Mouse (Mus musculus) adrenal gland (tissue): Measurements from ENCODE around the gene Vash2.
"Not testable (repeated sequence)": the region's sequence is repeated elsewhere in the genome, so short reads cannot be mapped to it uniquely, and the experiment has no call there.

Experiments
- intact Hi-C: fragments of 180-260 bp; cut with DNase I; formaldehyde crosslinking; loops from one replicate; pipeline ENCODE4 v1.15.1; 2025

Vash2 gene

DNA sequence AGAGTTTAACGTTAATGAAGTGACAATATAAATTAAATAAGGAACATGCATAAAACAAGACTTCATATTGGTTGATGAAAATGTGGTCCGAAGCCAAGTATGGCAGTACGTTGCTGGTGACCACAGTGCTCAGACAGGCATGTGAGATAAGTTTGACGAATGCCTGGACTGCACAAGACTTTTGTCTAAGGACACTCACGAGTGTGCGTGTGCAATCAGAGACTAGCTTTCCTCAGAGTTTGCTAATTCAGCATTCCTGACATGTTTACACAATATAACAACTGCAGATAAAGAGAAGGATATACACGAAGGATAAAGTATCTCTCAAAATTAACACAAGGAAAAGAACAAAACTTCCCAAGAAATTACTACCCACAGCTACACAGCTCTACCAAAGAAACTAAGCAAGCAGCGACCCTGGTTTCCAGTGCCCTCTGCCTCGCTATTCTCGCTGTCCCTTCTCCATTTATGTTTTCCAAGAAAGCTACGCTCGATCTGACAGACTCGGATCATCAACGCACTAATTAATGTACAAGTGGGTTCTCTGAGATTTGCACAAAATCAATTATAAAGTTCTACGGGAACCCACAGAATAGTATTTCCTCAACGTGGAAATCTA lies 51.2 kb downstream of the Vash2 start:
- intact Hi-C loops, result no loop called here

DNA sequence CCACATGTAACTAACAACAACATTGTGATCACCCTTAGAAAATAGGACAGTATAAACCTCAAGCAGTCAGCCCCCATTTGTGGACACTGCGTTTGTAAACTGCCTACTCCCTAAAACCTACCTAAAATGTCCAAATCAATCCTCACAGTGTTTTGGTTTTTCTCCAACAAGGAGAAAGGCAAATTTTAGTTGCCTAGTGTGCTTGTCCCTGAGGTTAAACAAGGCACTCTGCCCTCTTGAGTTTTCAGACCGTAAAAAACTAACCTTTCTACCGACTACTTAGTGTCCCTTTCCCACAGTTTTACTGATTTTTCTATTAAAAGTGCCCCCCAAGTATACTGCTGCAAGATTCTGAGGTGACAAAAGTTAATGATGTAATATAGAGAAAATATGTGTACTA lies 51.8 kb downstream of the Vash2 start:
- intact Hi-C loops, result no loop called here

- intact Hi-C loops, result not testable (repeated sequence)
Observed at GRCm38 (mm10) chr1:190924812-190925211, 54.3 kb downstream of the Vash2 start, which contains the start of gene Angel2. Angel2 (plus strand) TSS chr1:190925112.

DNA sequence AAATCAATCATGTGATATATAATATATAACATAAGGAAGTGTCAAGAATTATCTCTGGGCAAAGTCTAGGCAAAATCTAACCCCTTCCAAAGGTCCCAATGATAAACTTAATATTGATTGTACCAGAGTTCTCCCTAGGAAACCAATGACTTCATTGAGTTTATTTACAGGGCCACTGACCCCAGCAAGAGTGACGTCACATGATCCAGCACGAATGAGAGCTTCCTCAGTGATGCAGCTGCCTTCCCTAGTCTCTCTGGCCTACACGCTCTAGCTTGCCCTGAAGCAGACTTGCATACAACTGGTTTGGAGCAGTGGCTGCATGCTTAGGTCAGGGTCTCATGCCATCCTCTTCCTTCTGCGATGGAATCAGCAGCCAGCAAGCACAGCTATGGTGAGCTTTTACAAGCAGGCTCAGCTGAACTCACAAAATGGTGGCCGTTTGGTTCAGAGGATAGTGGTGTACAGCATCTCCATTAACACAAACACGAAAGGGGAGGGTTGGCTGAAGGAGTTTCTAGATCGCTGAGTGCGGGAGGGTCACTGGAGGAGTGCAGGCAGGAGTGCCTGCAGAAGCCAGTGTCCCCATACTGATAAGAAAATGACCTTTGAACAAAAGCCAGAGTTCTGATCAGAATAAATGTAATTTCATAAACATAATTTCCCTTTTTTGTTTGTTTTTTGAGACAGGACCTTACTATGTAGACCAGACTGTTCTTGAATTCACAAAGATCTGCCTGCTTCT lies 59.2 kb downstream of the Vash2 start:
- intact Hi-C loops, result no loop called here

DNA sequence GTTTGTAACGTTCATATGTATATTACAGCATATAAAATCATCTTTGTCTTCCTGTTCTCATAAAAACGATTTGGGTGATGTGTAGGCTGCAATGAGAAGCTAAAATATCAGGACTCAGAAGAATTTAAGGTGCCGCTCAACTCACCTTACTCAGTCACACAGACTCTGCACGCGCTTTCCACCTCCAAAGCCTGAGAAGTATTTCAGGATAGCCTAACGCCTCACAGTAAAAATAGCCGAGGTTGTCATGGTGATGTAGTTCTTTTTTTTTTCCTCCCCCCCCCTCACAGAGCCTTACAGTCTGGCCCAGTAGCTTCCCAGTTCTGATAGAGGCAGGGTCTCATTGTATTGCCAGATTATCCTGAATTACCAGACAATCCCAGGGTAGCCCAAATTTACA lies 60.2 kb downstream of the Vash2 start:
- intact Hi-C loops, result no loop called here

- intact Hi-C loops, result no loop called here
Observed at GRCm38 (mm10) chr1:190912623-190913022, 66.5 kb downstream of the Vash2 start.

DNA sequence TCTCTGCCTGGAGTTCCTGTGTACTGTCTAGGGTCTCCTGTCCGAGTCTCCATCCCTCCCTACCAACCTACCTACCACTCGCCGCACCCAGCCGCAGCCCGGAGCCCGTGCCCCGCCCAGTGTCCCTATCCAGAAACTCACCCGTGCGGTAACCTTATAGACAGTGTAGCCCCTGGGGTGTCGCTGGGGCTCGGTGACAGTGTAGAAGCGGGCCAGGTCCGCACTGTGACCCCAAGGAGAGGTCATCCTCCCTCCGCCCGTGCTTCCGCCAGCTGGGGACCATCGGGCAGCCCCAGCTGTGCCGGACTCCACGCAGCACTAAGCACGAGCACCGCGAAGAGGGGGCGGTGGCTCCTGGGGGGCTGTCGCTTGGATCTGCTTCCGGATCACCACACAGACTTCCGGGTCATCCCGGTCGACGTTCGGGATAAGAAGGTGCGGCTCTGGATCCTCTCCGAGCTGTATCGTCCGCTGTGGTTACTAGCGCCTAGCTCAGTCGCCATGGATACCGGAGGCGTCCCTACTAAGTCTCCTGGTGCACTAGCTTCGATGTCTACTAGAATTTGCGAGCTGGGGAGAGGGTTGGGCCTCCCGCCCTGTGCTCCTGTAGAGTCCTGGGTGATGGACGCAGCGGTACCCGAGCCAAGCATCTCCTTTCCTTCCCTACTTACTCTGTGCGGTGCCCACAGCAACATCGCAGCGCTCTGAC lies 67.5 kb downstream of the Vash2 start, which contains the start of gene Rps6kc1:
Gene Rps6kc1 (minus strand): TSS at position 356 of the 709 bp plus-strand sequence.
- intact Hi-C loops, result no loop called here

DNA sequence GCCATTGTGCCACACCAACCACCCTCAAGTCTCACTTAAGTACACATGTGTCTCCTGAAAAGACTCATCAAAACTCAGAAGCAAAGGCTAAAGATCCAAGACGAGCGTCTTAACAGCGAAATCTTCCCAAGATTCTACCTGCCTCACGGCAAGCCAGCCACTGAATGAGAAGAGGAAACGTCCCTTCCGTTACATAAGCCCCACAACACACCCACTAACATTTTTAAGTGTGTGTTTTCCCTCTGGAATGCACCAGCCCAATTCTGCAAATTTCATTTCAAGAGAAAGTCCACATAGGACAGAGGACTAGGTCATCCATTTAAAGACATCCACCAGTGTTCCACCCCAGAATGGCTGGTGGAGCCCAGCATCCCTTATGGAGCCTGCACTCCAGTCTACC lies 68.3 kb downstream of the Vash2 start:
- intact Hi-C loops, result no loop called here

GRCm38 (mm10) chr1:190904714-190905113 lies 74.4 kb downstream of the Vash2 start:
- intact Hi-C loops, result no loop called here

- intact Hi-C loops, result no loop called here
Observed at GRCm38 (mm10) chr1:190904136-190904535, 75.0 kb downstream of the Vash2 start.

- intact Hi-C loops, result no loop called here
Observed at GRCm38 (mm10) chr1:190901082-190901481, 78.0 kb downstream of the Vash2 start.

GRCm38 (mm10) chr1:190898899-190899575 lies 80.1 kb downstream of the Vash2 start:
- intact Hi-C loops, result no loop called here

GRCm38 (mm10) chr1:190898186-190898585 lies 80.9 kb downstream of the Vash2 start:
- intact Hi-C loops, result no loop called here
